Mouse (Mus musculus) lung, embryonic 15.5 days (tissue): ENCODE results near the gene Zscan10. TPM values are rescaled to one million over a fixed set of nuclear protein-coding genes. Genes with fewer than 3 reads are reported as not detected.
A peak's percentile ranks its signal among the peaks of the same experiment; 100 is the strongest.

Source experiments
- ATAC-seq: fragments of 200-750 bp; cut with Nextera tagmentation; 2 replicates; pipeline ENCODE4 v1.8.0; 2017; ENCODE audit warnings: moderate number of reproducible peaks, borderline replicate concordance; ENCODE audit not compliant: low FRiP score, low TSS enrichment; ENCODE audit errors: extremely low read depth
- H3K27ac ChIP-seq: fragments of 300-500 bp; sonication (generic); 2 replicates; pipeline ENCODE4 v1.5.1; 2015; ENCODE audit warnings: moderate library complexity, mild to moderate bottlenecking, inconsistent platforms
- H3K27me3 ChIP-seq: fragments of 300-500 bp; sonication (generic); 2 replicates; pipeline ENCODE4 v1.6.1; 2015; ENCODE audit warnings: inconsistent platforms
- H3K36me3 ChIP-seq: fragments of 300-500 bp; sonication (generic); 2 replicates; pipeline ENCODE4 v1.6.1; 2015; ENCODE audit warnings: inconsistent platforms
- H3K4me1 ChIP-seq: fragments of 300-500 bp; sonication (generic); 2 replicates; pipeline ENCODE4 v1.6.1; 2015; ENCODE audit warnings: inconsistent platforms
- H3K4me2 ChIP-seq: fragments of 300-500 bp; sonication (generic); 2 replicates; pipeline ENCODE4 v1.6.1; 2015; ENCODE audit warnings: inconsistent platforms, mild to moderate bottlenecking, moderate library complexity
- H3K4me3 ChIP-seq: fragments of 300-500 bp; sonication (generic); 2 replicates; pipeline ENCODE4 v1.5.1; 2015; ENCODE audit warnings: mild to moderate bottlenecking, inconsistent platforms
- H3K9ac ChIP-seq: fragments of 300-500 bp; sonication (generic); 2 replicates; pipeline ENCODE4 v1.6.1; 2015; ENCODE audit warnings: inconsistent platforms
- H3K9me3 ChIP-seq: fragments of 300-500 bp; sonication (generic); 2 replicates; pipeline ENCODE4 v1.6.1; 2016; ENCODE audit warnings: inconsistent platforms
- WGBS: fragments of 180-500 bp; shearing (Covaris S2); methylation state at CpG from one replicate; pipeline ENCODE4 v1.1.7; 2015; 5-methylcytosine and 5-hydroxymethylcytosine counted together
- polyA plus RNA-seq: library from polyadenylated mRNA; unstranded; fragments of >200 nt; fragmentation: Nextera tagmentation; extraction: Ambion mirVana; gene quantifications from 2 replicates; pipeline ENCODE4 v1.2.1, GENCODE M21; 2015

Gene Zscan10
- polyA plus RNA-seq, 1 experiment from 2014 or later: 0.40 TPM

GRCm38 (mm10) chr17:23627813-23628212, 27.2 kb downstream of the Zscan10 start:
- Histone ChIP-seq H3K4me2 (no peak overlapping the region), H3K27ac (no peak overlapping the region), H3K9me3 (no peaks in the 10 kb centered on the region), H3K36me3 (no peaks in the 10 kb centered on the region), H3K4me1 (peaks cover 4% of the 10 kb centered on the region; the same call in 1 of the 2 replicates), H3K27me3 (no peaks in the 10 kb centered on the region), H3K9ac (no peak overlapping the region), H3K4me3 (no peak overlapping the region)
- ATAC-seq: no peak
- 22% methylated on average over 7 of the region's 7 CpGs for WGBS

GRCm38 (mm10) chr17:23630195-23631020, 29.8 kb downstream of the Zscan10 start:
- peak; percentile 77 for ATAC-seq
- WGBS: 13% methylated on average over 22 of the region's 22 CpGs

GRCm38 (mm10) chr17:23631241-23631640, 30.6 kb downstream of the Zscan10 start:
- peaks cover 4% of the 10 kb centered on the region; the same call in 1 of the 2 replicates for H3K4me1 ChIP-seq
- H3K27me3 ChIP-seq: no peaks in the 10 kb centered on the region
- no peaks in the 10 kb centered on the region for H3K36me3 ChIP-seq
- H3K4me3 ChIP-seq: no peak overlapping the region
- ATAC-seq: no peak
- no peaks in the 10 kb centered on the region for H3K9me3 ChIP-seq
- no peak overlapping the region for H3K9ac ChIP-seq
- 66% methylated on average over 8 of the region's 8 CpGs for WGBS
- no peak overlapping the region for H3K4me2 ChIP-seq
- no peak overlapping the region for H3K27ac ChIP-seq

More at GRCm38 (mm10) chr17:23630195-23631020, 29.8 kb downstream of the Zscan10 start:
- H3K4me1 ChIP-seq: peaks cover 4% of the 10 kb centered on the region; the same call in 1 of the 2 replicates
- H3K36me3 ChIP-seq: no peaks in the 10 kb centered on the region
- H3K27ac ChIP-seq: no peak overlapping the region
- H3K27me3 ChIP-seq: no peaks in the 10 kb centered on the region
- no peaks in the 10 kb centered on the region for H3K9me3 ChIP-seq
- H3K4me3 ChIP-seq: peak overlapping the region; percentile 19
- no peak overlapping the region for H3K9ac ChIP-seq
- peak overlapping the region; percentile 50 for H3K4me2 ChIP-seq

- peak; percentile 33; the same call in 1 of the 2 replicates for ATAC-seq
- peak within 1 kb of the TSS; percentile 28 for H3K9ac ChIP-seq
- H3K36me3 ChIP-seq: no peaks in the 10 kb centered on the region
- H3K27ac ChIP-seq: no peak within 1 kb of the TSS
- H3K4me3 ChIP-seq: peak within 1 kb of the TSS; percentile 44
- H3K9me3 ChIP-seq: no peaks in the 10 kb centered on the region
- H3K4me2 ChIP-seq: peak within 1 kb of the TSS; percentile 80
- WGBS: under 1% methylated on average over 58 of the region's 58 CpGs
- H3K27me3 ChIP-seq: peaks cover 20% of the 10 kb centered on the region
- H3K4me1 ChIP-seq: peaks cover 5% of the 10 kb centered on the region; the same call in 1 of the 2 replicates
These were observed 44.2 kb downstream of the Zscan10 start, which contains the start of gene Mmp25 for GRCm38 (mm10) chr17:23644613-23645495. TSS of gene Mmp25 (minus strand) at chr17:23645277.

GRCm38 (mm10) chr17:23645894-23646293, 45.2 kb downstream of the Zscan10 start:
- peaks cover 5% of the 10 kb centered on the region; the same call in 1 of the 2 replicates for H3K4me1 ChIP-seq
- no peaks in the 10 kb centered on the region for H3K9me3 ChIP-seq
- ATAC-seq: no peak
- 39% methylated on average over 10 of the region's 10 CpGs for WGBS
- H3K9ac ChIP-seq: no peak overlapping the region
- H3K27me3 ChIP-seq: peaks cover 20% of the 10 kb centered on the region
- no peak overlapping the region for H3K4me2 ChIP-seq
- H3K4me3 ChIP-seq: no peak overlapping the region
- H3K27ac ChIP-seq: no peak overlapping the region
- H3K36me3 ChIP-seq: no peaks in the 10 kb centered on the region

GRCm38 (mm10) chr17:23651363-23651762, 50.7 kb downstream of the Zscan10 start:
- no peak overlapping the region for H3K27ac ChIP-seq
- ATAC-seq: no peak
- no peaks in the 10 kb centered on the region; the same call in 1 of the 2 replicates for H3K27me3 ChIP-seq
- H3K4me2 ChIP-seq: no peak overlapping the region
- no peak overlapping the region for H3K4me3 ChIP-seq
- WGBS: 74% methylated on average over 6 of the region's 6 CpGs
- no peaks in the 10 kb centered on the region for H3K4me1 ChIP-seq
- no peaks in the 10 kb centered on the region for H3K36me3 ChIP-seq
- no peak overlapping the region for H3K9ac ChIP-seq
- no peaks in the 10 kb centered on the region for H3K9me3 ChIP-seq

- Histone ChIP-seq H3K27me3 (no peaks in the 10 kb centered on the region; the same call in 1 of the 2 replicates), H3K9me3 (no peaks in the 10 kb centered on the region), H3K36me3 (no peaks in the 10 kb centered on the region), H3K9ac (no peak overlapping the region), H3K4me2 (no peak overlapping the region), H3K4me1 (no peaks in the 10 kb centered on the region), H3K27ac (no peak overlapping the region), H3K4me3 (no peak overlapping the region)
- 76% methylated on average over 2 of the region's 2 CpGs for WGBS
- no peak for ATAC-seq
These were observed 52.7 kb downstream of the Zscan10 start for GRCm38 (mm10) chr17:23653324-23653723.

- 56% methylated on average over 6 of the region's 6 CpGs for WGBS
- no peak for ATAC-seq
- Histone ChIP-seq H3K4me2 (no peak overlapping the region), H3K4me3 (no peak overlapping the region), H3K4me1 (no peaks in the 10 kb centered on the region), H3K9me3 (no peaks in the 10 kb centered on the region), H3K27me3 (no peaks in the 10 kb centered on the region; the same call in 1 of the 2 replicates), H3K9ac (no peak overlapping the region), H3K36me3 (no peaks in the 10 kb centered on the region), H3K27ac (no peak overlapping the region)
These were observed 53.3 kb downstream of the Zscan10 start for GRCm38 (mm10) chr17:23654001-23654400.

GRCm38 (mm10) chr17:23654410-23654809, 53.8 kb downstream of the Zscan10 start:
- H3K27ac ChIP-seq: no peak overlapping the region
- 62% methylated on average over 2 of the region's 2 CpGs for WGBS

GRCm38 (mm10) chr17:23658450-23658849, 57.8 kb downstream of the Zscan10 start:
- Histone ChIP-seq H3K4me2 (no peak overlapping the region), H3K4me1 (no peaks in the 10 kb centered on the region), H3K27me3 (peaks cover 34% of the 10 kb centered on the region), H3K4me3 (no peak overlapping the region), H3K9ac (no peak overlapping the region), H3K36me3 (no peaks in the 10 kb centered on the region), H3K27ac (no peak overlapping the region), H3K9me3 (no peaks in the 10 kb centered on the region)
- no peak for ATAC-seq
- 75% methylated on average over 3 of the region's 3 CpGs for WGBS

More at GRCm38 (mm10) chr17:23654410-23654809, 53.8 kb downstream of the Zscan10 start:
- no peaks in the 10 kb centered on the region for H3K9me3 ChIP-seq
- H3K4me3 ChIP-seq: no peak overlapping the region
- H3K9ac ChIP-seq: no peak overlapping the region
- no peaks in the 10 kb centered on the region for H3K36me3 ChIP-seq
- H3K4me1 ChIP-seq: no peaks in the 10 kb centered on the region
- no peak overlapping the region for H3K4me2 ChIP-seq
- ATAC-seq: no peak
- no peaks in the 10 kb centered on the region; the same call in none of the 2 replicates for H3K27me3 ChIP-seq

GRCm38 (mm10) chr17:23660117-23660875, 59.6 kb downstream of the Zscan10 start, which contains the start of gene Bicdl2:
TSS of gene Bicdl2 (plus strand) at chr17:23660506.
- Histone ChIP-seq H3K27me3 (peaks cover 34% of the 10 kb centered on the region), H3K4me2 (peak within 1 kb of the TSS; percentile 58), H3K36me3 (no peaks in the 10 kb centered on the region), H3K27ac (no peak within 1 kb of the TSS), H3K9ac (peak within 1 kb of the TSS; percentile 19; the same call in 1 of the 2 replicates), H3K4me3 (peak within 1 kb of the TSS; percentile 40), H3K9me3 (no peaks in the 10 kb centered on the region), H3K4me1 (0 out of 2 replicates have a peak, but pooled peaks cover 4% of the 10 kb centered on the region)
- 6% methylated on average over 27 of the region's 27 CpGs for WGBS
- peak; percentile 44; the same call in 1 of the 2 replicates for ATAC-seq
